Comparison of ENCODE assay signal across 8 mouse cellular contexts in the genomic region with DNA sequence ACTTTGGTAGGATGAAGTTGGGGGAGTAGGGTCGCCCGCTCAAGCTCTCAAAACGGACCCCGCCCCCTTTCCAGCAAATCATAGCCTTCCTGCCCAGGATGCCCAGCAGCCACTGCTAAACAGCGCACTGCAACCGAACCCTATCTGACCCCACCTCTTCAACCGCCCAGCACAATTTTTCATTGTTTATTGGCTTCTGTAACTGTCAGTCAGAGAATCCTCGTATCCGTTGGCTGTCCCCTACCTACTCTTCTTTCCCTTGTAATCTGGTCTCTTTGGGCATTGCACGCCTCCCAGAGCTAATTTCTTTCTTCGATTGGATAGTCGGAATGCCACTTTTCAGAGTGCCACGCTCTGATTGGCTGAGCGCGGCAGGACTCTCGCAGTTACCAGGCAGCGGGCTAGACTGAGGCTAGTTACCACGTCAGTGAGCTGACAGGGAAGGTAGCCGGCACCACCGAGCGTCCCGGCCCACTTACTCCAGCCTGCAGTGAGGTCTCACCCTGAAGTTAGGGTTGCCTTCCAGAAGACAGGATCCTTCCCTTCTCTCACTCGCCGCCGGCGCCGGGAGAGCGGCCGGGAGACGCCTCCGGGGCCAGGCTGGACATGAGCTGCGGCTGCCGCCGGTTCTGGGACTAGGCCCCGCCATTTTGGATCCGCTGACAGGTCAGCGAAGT. TPM values are rescaled to one million over a fixed set of nuclear protein-coding genes. Genes with fewer than 3 reads are reported as not detected.
DNase-seq lines count a peak whose midpoint lies in the region; ATAC-seq lines count a peak whose summit lies in the region.

A gene (plus strand): TSS at position 383 of the 677 bp plus-strand sequence.

- peak; percentile 99 for ATAC-seq in forebrain, embryonic 14.5 days
- peak; percentile 98 for ATAC-seq in neural tube, embryonic 15.5 days (ENCODE audit: low FRiP score)

- H3K9me3 ChIP-seq in forebrain, embryonic 14.5 days (replicated peaks; ENCODE audit: control insufficient read depth, low read length): no peaks in the 10 kb centered on the region
- H3K9me3 ChIP-seq in neural tube, embryonic 15.5 days (replicated peaks): no peaks in the 10 kb centered on the region

- peaks cover 26% of the 10 kb centered on the region for H3K4me1 ChIP-seq in forebrain, embryonic 14.5 days (ENCODE audit: control insufficient read depth, insufficient read depth, low read length)
- peaks cover 56% of the 10 kb centered on the region for H3K4me1 ChIP-seq in neural tube, embryonic 15.5 days

- H3K27me3 ChIP-seq in forebrain, embryonic 14.5 days (replicated peaks; ENCODE audit: control insufficient read depth, insufficient read depth, low read length): peaks cover 35% of the 10 kb centered on the region
- H3K27me3 ChIP-seq in neural tube, embryonic 15.5 days (replicated peaks): peaks cover 34% of the 10 kb centered on the region

- peak within 1 kb of the TSS; percentile 96 for H3K4me3 ChIP-seq in forebrain, embryonic 14.5 days (ENCODE audit: low read depth, low read length)
- H3K4me3 ChIP-seq in neural tube, embryonic 15.5 days (replicated peaks): peak within 1 kb of the TSS; percentile 90

- WGBS in forebrain, embryonic 14.5 days: under 1% methylated on average over 37 of the region's 37 CpGs
- WGBS in neural tube, embryonic 15.5 days: under 1% methylated on average over 37 of the region's 37 CpGs

- peak within 1 kb of the TSS; percentile 90 for H3K4me2 ChIP-seq in forebrain, embryonic 14.5 days (ENCODE audit: low read length)
- peak within 1 kb of the TSS; percentile 83 for H3K4me2 ChIP-seq in neural tube, embryonic 15.5 days

- no peak within 1 kb of the TSS for H3K27ac ChIP-seq in forebrain, embryonic 14.5 days (ENCODE audit: low read depth, low read length)
- peak within 1 kb of the TSS; percentile 86 for H3K27ac ChIP-seq in neural tube, embryonic 15.5 days (replicated peaks)

- intact Hi-C loops in heart, postnatal 14 days (cut with DNase I): no loop called here

- no peaks in the 10 kb centered on the region for H3K36me3 ChIP-seq in forebrain, embryonic 14.5 days (ENCODE audit: control insufficient read depth, insufficient read depth, low read length)
- H3K36me3 ChIP-seq in neural tube, embryonic 15.5 days: no peaks in the 10 kb centered on the region

- peak within 1 kb of the TSS; percentile 85 for H3K9ac ChIP-seq in forebrain, embryonic 14.5 days (ENCODE audit: low read length)
- H3K9ac ChIP-seq in neural tube, embryonic 15.5 days (replicated peaks): peak within 1 kb of the TSS; percentile 80

- DNase-seq in ES-CJ7 (ENCODE audit: low read depth, low spot score): peak; percentile 99
- DNase-seq in cerebellum, adult 11 months: peak; percentile 93
- peak; percentile 99 for DNase-seq in forebrain, embryonic 14.5 days (ENCODE audit: low spot score)
- DNase-seq in heart, postnatal 14 days: peak; percentile 90 to 91
- DNase-seq in layer of hippocampus, adult 11-12 months (ENCODE audit: low spot score): peak; percentile 97
- peak; percentile 97 for DNase-seq in lung, adult 18-20 months
- peak; percentile 96 for DNase-seq in testis, postnatal 14 days (ENCODE audit: low spot score)

RNA-seq across cellular contexts. Expression of the gene that starts here (rescaled TPM):
- polyA plus RNA-seq in forebrain, embryonic 14.5 days (2014; fragmentation: Nextera tagmentation; extraction: Ambion mirVana): 36.3 and 50.7 TPM in 2 replicates
- 10 to 100 TPM; 50.3 to 50.7 TPM for total RNA-seq in heart, postnatal 14 days (2021)
- polyA plus RNA-seq in neural tube, embryonic 15.5 days (2015; fragmentation: Nextera tagmentation; extraction: Ambion mirVana): 68.8 and 76.6 TPM in 2 replicates
